Mouse (Mus musculus) spleen, postnatal 14 days (tissue): ENCODE results near the gene Eef2k.
"Not testable (repeated sequence)": the region's sequence is repeated elsewhere in the genome, so short reads cannot be mapped to it uniquely, and the experiment has no call there.

Source experiments
- DNase-seq, 2 experiments: peaks; one replicate each; pipeline ENCODE4 v3.0.0; 2021 to 2022; ENCODE audit warnings: low spot score in 2 of 2

The Eef2k gene

DNA sequence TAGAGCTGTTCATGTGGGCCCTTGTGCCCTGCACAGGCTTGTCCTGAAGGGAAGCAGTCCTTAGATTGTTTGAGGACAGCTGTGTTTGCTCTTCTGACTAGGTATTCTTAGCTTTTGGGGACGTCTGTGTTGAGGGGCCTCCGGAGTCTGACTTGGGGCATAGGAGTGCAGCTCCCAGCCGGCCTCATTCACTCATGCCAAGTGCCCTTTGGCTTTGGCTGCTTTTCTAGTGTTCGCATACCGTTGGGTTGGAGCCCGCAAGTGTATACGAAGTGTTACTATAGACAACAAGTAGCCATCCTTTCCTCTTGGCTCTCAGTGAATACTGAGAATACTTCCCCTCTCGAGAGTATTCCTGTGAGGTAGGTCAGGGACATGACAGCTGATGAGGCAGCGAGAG is 95.6 kb downstream of the Eef2k start:
- no peak for DNase-seq

DNA sequence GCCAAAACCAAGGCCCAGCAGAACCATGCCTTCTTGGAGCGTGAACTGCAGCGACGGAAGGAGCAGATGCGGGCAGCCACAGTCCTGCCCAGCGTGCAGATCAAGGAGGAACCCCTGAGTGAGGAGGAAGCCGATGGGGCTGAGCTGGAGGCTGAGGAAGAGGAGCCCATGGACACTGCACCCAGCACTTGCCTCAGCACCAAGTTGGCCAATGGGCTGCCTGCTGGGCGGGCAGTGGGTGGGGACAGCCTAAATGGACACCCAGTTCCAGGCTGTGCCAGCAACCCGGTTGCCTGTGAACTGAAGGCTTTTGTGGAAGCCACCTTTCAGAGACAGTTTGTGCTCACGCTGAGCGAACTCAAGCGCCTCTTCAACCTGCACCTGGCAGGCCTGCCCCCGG is 97.7 kb downstream of the Eef2k start:
- DNase-seq: no peak

DNA sequence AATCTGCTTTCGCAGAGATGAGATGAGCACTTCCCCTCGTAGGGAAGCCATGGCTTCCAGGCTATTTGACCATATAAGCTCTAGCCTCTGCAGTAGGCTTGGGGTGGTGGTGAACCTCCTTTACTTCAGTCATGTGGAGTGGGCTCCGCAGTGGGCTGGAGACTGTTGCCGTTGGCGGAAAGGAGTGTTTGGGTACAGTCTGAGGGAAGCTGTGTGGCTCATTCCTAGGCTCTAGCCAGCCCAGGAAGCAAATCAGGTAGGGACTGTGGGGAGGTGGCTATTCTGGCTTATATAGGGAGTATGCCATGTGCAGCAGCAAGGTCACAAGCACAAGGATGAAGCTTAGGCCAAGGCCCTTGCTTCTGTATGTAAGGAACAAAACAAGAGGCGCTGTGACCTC is 98.6 kb downstream of the Eef2k start:
- no peak for DNase-seq

DNA sequence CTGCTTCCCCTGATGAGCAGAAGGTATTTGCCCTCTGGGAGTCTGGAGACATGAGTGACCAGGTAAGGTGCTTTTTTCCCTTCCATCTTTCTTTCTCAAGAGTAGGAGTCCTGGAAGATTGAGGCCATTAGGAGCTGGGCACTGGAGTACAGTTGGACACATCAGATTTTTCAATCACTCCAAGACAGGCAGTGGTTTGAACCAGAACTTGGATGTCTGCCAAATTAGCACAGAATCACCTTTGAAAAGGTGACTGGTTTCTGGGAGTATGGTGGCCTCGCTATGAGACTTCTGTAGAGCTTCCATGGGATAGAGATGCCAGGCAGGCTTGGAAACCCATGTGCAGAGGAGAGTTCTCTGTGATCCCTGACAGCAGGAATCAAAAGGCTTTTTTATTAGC is 99.9 kb downstream of the Eef2k start:
- DNase-seq: no peak

DNA sequence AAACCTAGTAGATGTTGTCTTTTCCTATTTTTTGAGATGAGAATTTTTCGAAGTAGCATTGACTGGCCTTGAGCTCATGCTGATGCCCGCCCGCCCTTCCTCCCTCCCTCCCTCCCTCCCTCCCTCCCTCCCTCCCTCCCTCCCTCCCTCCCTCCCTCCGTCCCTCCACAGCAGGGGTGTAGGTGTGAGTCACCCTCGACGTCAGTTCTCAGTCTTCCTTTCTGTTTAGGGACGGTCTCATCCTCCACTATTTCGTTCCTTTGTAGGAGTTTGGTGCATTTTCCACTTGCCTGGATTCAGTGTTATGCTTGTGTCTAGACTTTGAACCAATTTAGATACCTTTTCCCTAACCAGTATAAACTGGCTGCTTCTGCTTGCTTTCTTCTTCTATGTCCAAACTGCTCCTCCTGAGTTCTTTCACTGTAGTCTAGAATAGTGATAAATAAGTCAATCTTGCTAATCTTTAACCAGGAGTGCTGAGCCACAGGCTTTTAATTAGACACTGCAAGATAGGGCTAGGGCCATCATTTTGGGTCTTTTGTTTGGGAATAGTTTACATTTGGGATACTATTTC is 101.4 kb downstream of the Eef2k start:
- no peak for DNase-seq

DNA sequence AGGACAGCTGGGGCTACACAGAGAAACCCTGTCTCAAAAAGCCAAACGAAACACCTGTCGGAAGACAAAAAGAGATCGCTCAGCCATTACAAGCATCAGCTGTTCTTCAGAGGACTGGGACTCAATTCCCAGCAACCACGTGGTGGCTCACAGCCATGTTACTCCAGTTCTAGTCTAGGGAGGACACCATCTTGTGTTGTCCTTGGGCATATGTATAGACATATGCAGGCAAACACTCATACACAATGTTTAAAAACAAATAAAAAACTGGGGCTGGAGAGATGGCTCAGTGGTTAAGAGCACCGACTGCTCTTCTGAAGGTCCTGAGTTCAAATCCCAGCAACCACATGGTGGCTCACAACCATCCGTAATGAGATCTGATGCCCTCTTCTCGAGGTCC is 111.0 kb downstream of the Eef2k start:
- DNase-seq: not testable (repeated sequence)
